Mouse (Mus musculus) stomach, embryonic 14.5 days (tissue): ENCODE measurements at regions not wholly inside any gene's neighbourhood (a gene's known extent, or its start where the extent isn't known, plus 50 kb on each side); places are given as distances from the start of the nearest gene placed in this dataset.

Experiments
- ATAC-seq: fragments of 200-750 bp; cut with Nextera tagmentation; 2 replicates; pipeline ENCODE4 v1.8.0; 2017; ENCODE audit warnings: low read depth, moderate TSS enrichment; ENCODE audit not compliant: insufficient number of reproducible peaks, insufficient read depth, low FRiP score
- H3K27ac ChIP-seq: fragments of 300-500 bp; sonication (generic); 2 replicates; pipeline ENCODE4 v1.5.1; 2014; ENCODE audit warnings: mild to moderate bottlenecking, low read length, moderate library complexity, mixed read lengths
- H3K27me3 ChIP-seq: fragments of 300-500 bp; sonication (generic); 2 replicates; pipeline ENCODE4 v1.6.1; 2014; ENCODE audit warnings: low read length, control low read depth, mixed read lengths; ENCODE audit not compliant: control insufficient read depth, insufficient read depth
- H3K36me3 ChIP-seq: fragments of 300-500 bp; sonication (generic); 2 replicates; pipeline ENCODE4 v1.6.1; 2014; ENCODE audit warnings: mild to moderate bottlenecking, control low read depth, low read length, moderate library complexity, mixed read lengths; ENCODE audit not compliant: control insufficient read depth, insufficient read depth
- H3K4me1 ChIP-seq: fragments of 300-500 bp; sonication (generic); 2 replicates; pipeline ENCODE4 v1.6.1; 2014; ENCODE audit warnings: low read length, control low read depth, mixed read lengths; ENCODE audit not compliant: control insufficient read depth, insufficient read depth
- H3K4me2 ChIP-seq: fragments of 300-500 bp; sonication (generic); replicated peaks from 2 replicates; pipeline ENCODE4 v1.6.1; 2014; ENCODE audit warnings: low read depth, low read length, control low read depth
- H3K4me3 ChIP-seq: fragments of 300-500 bp; sonication (generic); 2 replicates; pipeline ENCODE4 v1.5.1; 2014; ENCODE audit warnings: low read depth, low read length, control low read depth
- H3K9ac ChIP-seq: fragments of 300-500 bp; sonication (generic); replicated peaks from 2 replicates; pipeline ENCODE4 v1.6.1; 2014; ENCODE audit warnings: low read depth, mild to moderate bottlenecking, control low read depth, low read length, moderate library complexity, mixed read lengths
- H3K9me3 ChIP-seq: fragments of 300-500 bp; sonication (generic); 2 replicates; pipeline ENCODE4 v1.6.1; 2016; ENCODE audit warnings: low read depth, low read length, control low read depth; ENCODE audit not compliant: control insufficient read depth
- WGBS: fragments of 180-500 bp; shearing (Covaris S2); extraction: QIAGEN DNeasy Blood & Tissue Kit; methylation state at CpG from one replicate; pipeline ENCODE4 v1.1.7; 2014; 5-methylcytosine and 5-hydroxymethylcytosine counted together

GRCm38 (mm10) chr12:9345359-9345758 is 224.6 kb upstream of the Osr1 start:
- Histone ChIP-seq H3K27ac (no peak overlapping the region), H3K4me2 (no peak overlapping the region), H3K4me1 (0 out of 2 replicates have a peak, but pooled peaks cover 3% of the 10 kb centered on the region), H3K4me3 (no peak overlapping the region), H3K9me3 (no peaks in the 10 kb centered on the region), H3K9ac (no peak overlapping the region), H3K27me3 (no peaks in the 10 kb centered on the region), H3K36me3 (no peaks in the 10 kb centered on the region)
- no peak for ATAC-seq
- WGBS: 41% methylated on average over 1 of the region's 1 CpGs

GRCm38 (mm10) chr12:9355512-9355911 is 214.4 kb upstream of the Osr1 start:
- H3K27ac ChIP-seq: no peak overlapping the region
- no peaks in the 10 kb centered on the region for H3K9me3 ChIP-seq
- H3K4me1 ChIP-seq: no peaks in the 10 kb centered on the region
- H3K4me2 ChIP-seq: no peak overlapping the region
- ATAC-seq: no peak
- no peaks in the 10 kb centered on the region for H3K36me3 ChIP-seq
- no peaks in the 10 kb centered on the region for H3K27me3 ChIP-seq
- no peak overlapping the region for H3K4me3 ChIP-seq
- WGBS: 89% methylated on average over 4 of the region's 4 CpGs
- H3K9ac ChIP-seq: no peak overlapping the region

- Histone ChIP-seq H3K4me1 (no peaks in the 10 kb centered on the region), H3K4me2 (no peak overlapping the region), H3K27me3 (no peaks in the 10 kb centered on the region), H3K27ac (no peak overlapping the region), H3K9ac (no peak overlapping the region), H3K4me3 (no peak overlapping the region), H3K36me3 (no peaks in the 10 kb centered on the region), H3K9me3 (no peaks in the 10 kb centered on the region)
- ATAC-seq: no peak
- 85% methylated on average over 5 of the region's 5 CpGs for WGBS
Measured at GRCm38 (mm10) chr12:9357856-9358255, 212.1 kb upstream of the Osr1 start.

- H3K4me2 ChIP-seq: no peak overlapping the region
- 37% methylated on average over 8 of the region's 8 CpGs for WGBS
- no peak overlapping the region for H3K27ac ChIP-seq
- H3K4me1 ChIP-seq: no peaks in the 10 kb centered on the region
- no peaks in the 10 kb centered on the region for H3K9me3 ChIP-seq
- no peak overlapping the region for H3K9ac ChIP-seq
- no peaks in the 10 kb centered on the region for H3K27me3 ChIP-seq
- H3K36me3 ChIP-seq: no peaks in the 10 kb centered on the region
- no peak overlapping the region for H3K4me3 ChIP-seq
- ATAC-seq: no peak
Measured at GRCm38 (mm10) chr12:9358872-9359271, 211.0 kb upstream of the Osr1 start.

GRCm38 (mm10) chr12:9365931-9366330 is 204.0 kb upstream of the Osr1 start:
- no peaks in the 10 kb centered on the region for H3K27me3 ChIP-seq
- H3K4me3 ChIP-seq: no peak overlapping the region
- H3K36me3 ChIP-seq: no peaks in the 10 kb centered on the region
- H3K4me1 ChIP-seq: no peaks in the 10 kb centered on the region
- no peak overlapping the region for H3K9ac ChIP-seq
- 63% methylated on average over 1 of the region's 1 CpGs for WGBS
- H3K9me3 ChIP-seq: no peaks in the 10 kb centered on the region
- no peak overlapping the region for H3K4me2 ChIP-seq
- no peak overlapping the region for H3K27ac ChIP-seq
- no peak for ATAC-seq

GRCm38 (mm10) chr12:9368682-9369081 is 201.2 kb upstream of the Osr1 start:
- H3K27me3 ChIP-seq: no peaks in the 10 kb centered on the region
- no peaks in the 10 kb centered on the region for H3K4me1 ChIP-seq
- H3K4me3 ChIP-seq: no peak overlapping the region
- H3K36me3 ChIP-seq: no peaks in the 10 kb centered on the region
- no peak for ATAC-seq
- no peak overlapping the region for H3K4me2 ChIP-seq
- no peak overlapping the region for H3K27ac ChIP-seq
- WGBS: 65% methylated on average over 5 of the region's 5 CpGs
- no peaks in the 10 kb centered on the region for H3K9me3 ChIP-seq
- no peak overlapping the region for H3K9ac ChIP-seq

GRCm38 (mm10) chr12:9401956-9402355 is 168.0 kb upstream of the Osr1 start:
- Histone ChIP-seq H3K4me3 (no peak overlapping the region), H3K9ac (no peak overlapping the region), H3K4me1 (no peaks in the 10 kb centered on the region), H3K36me3 (no peaks in the 10 kb centered on the region), H3K4me2 (no peak overlapping the region), H3K27ac (no peak overlapping the region), H3K9me3 (no peaks in the 10 kb centered on the region), H3K27me3 (no peaks in the 10 kb centered on the region)
- WGBS: 48% methylated on average over 3 of the region's 3 CpGs
- no peak for ATAC-seq

GRCm38 (mm10) chr12:9404981-9405380 is 164.9 kb upstream of the Osr1 start:
- Histone ChIP-seq H3K4me1 (no peaks in the 10 kb centered on the region), H3K9ac (no peak overlapping the region), H3K4me2 (no peak overlapping the region), H3K4me3 (no peak overlapping the region), H3K9me3 (no peaks in the 10 kb centered on the region), H3K36me3 (no peaks in the 10 kb centered on the region), H3K27ac (no peak overlapping the region), H3K27me3 (no peaks in the 10 kb centered on the region)
- 75% methylated on average over 7 of the region's 7 CpGs for WGBS
- ATAC-seq: no peak

GRCm38 (mm10) chr12:9419311-9419710 is 150.6 kb upstream of the Osr1 start:
- WGBS: 16% methylated on average over 3 of the region's 3 CpGs

More at GRCm38 (mm10) chr12:9419311-9419710, 150.6 kb upstream of the Osr1 start:
- no peak for ATAC-seq
- H3K9me3 ChIP-seq: no peaks in the 10 kb centered on the region
- H3K27me3 ChIP-seq: no peaks in the 10 kb centered on the region
- H3K4me1 ChIP-seq: no peaks in the 10 kb centered on the region
- no peak overlapping the region for H3K27ac ChIP-seq
- H3K4me3 ChIP-seq: no peak overlapping the region
- H3K9ac ChIP-seq: no peak overlapping the region
- no peaks in the 10 kb centered on the region for H3K36me3 ChIP-seq
- H3K4me2 ChIP-seq: no peak overlapping the region
